Mouse (Mus musculus) kidney, postnatal 4 days (tissue): ENCODE results near the gene Mcm2.

Source experiments
- DNase-seq, 2 experiments: peaks; one replicate each; pipeline ENCODE4 v3.0.0; 2021; ENCODE audit warnings: mixed read lengths in 2 of 2

The Mcm2 gene

DNA sequence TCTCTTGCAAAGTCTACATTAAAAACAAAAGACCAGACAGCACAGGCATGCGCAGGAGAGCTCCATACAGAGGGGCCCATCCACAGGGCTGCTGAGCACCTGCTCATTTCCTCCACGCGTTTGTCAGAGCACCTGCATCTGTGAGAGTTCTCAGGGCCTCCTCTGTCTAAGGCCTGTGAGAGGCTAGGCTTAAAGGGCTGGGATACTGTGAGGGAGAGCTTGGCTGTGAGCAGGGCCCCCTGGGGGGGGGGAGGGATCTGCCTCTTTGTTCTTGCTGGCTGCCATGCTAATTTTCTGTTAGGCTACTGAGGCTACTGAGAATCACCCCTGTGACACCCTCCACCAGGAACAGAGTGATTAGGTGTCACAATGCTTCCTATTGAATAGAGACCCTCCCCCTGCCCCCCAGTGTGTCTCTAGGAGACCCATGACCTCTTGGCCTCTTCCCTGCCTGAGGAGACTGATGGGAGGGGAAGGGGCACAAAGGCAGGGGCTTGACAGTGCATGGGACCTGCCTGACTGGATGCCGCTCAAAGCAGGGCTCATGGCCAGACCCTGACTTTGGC, 27.1 kb upstream of the Mcm2 start:
- peak in 1 of 2 experiments; percentile 26 for DNase-seq

DNA sequence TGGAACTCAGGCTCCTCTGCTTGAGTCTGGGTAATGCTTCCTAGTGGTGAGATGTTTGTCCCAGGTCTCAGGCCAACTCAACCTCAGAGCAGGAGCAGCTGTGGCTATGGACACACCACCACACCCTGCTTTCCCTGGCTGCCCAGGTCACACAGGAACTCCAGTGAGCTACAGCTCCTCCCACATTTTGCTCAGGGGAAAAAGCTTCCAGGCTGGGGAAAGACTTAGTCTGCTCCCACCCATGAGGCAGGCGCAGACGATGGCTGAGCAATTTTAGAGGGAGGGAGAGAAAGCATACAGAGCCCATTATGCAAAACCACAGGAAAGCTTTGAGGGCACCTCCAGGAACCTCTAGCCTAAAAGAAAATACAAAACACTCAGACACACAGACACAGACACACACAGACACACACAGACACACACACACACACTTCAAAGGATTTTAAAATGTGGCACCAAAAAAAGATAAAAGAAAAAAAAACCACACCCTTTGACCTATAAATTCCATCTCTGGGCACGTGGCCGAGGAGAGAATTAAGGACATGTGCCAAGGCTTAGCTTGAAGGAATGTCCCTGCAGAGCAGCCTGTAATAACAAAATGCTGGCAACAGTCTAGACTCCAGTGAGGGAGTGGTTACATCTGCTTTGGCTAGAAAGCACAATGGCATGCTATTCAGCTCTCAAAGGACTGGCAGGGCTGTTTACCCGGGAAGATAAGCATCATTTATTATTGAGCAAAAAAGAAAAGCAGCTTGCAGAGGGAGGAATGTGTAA, 26.1 kb upstream of the Mcm2 start:
- peak; percentile 66 to 79 for DNase-seq

DNA sequence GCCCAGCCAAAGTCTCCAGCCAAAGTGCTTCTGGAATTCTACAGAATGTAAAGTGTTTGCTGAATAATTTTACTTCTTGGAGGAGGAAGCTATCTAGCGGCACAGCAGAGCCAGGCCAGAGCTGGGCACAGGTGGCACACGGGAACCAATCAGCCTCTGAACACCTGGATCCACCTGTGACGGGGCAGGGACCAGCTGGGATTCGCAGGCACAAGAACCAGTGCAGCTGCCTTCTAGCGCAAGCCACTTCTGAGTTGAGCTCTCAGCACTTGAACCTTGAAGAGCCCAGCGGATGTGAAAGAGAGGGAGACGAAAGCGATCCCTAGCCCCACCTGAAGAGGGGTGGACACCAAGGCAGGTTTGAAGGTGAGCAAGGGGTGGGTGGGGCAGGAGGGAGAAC, 20.2 kb upstream of the Mcm2 start:
- DNase-seq: no peak

DNA sequence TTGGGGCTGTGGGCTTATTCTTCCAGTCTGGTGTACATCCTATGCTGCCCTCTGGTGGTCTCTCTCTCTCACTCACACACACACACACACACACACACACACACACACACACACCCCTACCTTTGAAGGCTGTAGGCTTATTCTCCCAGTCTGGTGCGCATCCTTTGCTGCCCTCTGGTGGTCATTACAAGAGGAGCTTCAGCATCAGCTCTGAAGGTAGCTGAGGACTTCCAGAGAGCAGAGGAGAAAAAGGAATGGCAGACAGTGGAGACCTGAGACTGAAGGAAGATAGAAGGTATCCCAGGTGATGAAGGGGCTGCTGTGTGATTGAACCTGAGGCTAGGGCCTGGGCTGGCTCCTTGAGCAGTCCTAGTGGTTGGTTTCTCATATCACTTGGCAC, 17.6 kb upstream of the Mcm2 start:
- DNase-seq: peak; percentile 60 to 71

DNA sequence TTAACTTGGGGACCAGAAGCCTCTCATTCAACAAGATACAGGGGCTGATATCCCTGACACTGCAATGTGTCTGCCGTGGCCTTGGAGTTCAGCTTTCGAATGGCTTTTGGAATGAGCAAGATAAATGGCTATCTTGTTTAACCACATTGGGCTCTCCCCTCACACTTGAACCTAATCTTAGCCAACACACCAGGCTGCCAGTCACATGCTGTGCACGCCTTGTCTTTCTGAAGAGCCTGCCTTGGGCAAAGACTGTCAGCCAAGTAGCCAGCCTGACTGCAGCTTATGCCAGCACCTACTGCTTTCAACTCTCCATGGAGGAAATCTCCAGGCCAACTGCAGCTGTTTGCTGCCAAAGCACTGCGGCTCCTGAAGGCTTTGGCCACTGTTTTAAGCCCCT, 16.9 kb upstream of the Mcm2 start:
- DNase-seq: no peak

DNA sequence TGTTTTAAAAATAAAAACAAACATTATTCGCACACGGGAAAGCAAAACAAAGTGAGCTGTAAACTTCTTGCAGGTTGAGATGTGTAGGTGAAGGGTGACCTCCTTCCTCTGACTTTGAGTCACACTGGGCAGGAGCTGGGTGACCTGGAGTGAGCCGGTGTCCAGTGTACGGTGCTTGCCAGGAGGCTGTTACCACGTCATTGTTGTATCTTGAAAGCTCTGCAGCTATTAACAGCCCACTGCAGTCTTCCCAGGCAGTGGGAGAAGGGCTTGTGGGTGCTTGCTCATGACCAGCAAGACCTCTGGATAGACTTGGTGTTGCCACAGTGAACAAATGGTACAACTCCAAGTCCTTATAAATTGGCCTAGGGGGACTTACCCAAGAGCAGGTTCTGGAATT, 16.2 kb upstream of the Mcm2 start:
- no peak for DNase-seq

DNA sequence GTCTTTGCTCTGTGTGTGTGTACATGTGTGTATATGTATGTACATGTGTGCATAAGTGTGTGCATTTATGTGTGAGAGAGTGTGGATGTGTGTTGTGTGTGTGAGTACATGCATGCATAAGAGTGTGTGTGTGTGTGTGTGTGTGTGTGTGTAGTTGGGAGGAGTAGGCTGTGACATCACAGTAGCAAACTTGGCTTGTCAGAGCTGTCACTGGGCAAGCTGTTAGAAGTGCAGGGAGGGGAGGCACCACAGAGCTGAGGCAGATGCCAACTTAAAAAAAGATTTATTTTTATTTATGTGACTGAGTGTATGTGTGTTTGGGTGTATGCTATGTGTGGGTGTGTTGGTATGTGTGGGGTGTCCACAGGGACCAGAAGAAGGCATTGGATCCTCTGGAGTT, 14.9 kb upstream of the Mcm2 start:
- DNase-seq: no peak

DNA sequence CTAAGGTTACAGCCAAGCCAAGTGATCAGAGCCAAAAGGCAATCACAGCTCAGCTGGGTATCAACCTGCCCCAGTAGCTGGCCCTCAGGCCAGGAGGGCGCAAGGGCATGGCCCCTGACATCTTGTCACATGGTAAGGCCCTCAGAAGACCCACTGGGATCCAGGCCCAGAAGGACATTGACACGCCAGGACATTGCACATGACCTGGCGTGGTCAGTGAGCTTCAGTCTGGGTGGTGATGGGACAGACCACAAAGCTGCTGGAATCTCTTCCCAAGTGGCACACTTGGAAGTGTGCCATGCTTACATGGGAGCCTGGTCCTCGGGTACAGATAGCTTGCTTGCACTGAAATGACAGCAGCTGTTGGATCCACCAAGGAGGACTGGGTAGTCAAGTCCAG, 14.4 kb upstream of the Mcm2 start:
- DNase-seq: no peak

DNA sequence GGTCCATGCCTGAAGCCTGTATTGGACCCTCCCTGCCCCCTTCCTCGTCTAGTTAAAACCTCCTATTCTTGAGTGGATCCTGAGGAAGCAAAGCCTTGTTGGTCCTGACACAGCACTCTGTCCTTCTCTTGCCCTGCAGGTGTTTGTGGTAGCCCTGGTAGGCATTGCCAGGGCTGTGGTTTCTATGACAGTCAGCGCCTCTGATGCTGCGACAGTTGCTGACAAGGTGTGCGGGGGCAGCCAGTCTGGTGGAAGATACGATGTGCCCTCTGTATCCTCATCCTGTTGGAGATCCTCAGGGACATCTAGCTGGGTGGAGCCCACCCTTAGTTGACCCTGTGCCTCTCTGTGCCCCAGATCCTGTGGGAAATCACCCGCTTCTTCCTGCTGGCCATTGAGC, 10.6 kb upstream of the Mcm2 start:
- no peak for DNase-seq

DNA sequence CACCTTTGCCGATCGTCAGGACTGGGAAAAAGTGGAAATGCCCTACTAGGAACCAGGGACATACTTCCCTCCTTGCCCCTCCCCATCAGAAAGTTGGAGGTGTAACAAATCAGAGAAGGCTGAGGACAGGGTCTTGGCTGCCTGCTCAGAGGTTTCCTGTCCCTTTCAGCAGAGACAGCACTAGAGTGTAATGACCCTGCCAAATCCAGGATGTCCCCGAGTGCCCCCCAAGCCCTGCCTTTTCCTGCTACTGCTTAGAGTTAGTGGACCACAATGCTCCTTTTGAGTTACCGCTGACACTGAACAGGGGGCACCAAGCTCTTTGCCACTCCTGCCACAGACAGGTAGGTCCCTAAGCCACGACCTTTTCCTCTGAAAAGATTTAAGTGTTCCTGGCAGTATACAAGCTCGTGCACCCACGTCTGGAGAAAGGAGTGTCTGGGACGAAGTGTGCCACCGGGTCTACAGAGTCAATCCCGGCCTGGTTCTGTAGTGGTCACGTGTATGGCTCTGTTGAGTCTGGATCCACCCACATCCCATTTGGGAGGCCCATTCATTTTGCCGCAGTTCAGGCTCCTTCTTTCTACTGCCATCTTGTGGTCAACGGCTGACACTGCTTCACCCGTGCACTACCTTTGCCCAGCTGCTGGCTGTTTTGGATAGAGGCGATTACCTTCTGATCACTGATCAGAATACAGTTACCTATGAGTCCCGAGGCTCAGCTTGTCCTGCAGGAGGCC, 8.0 kb upstream of the Mcm2 start:
- DNase-seq: peak; percentile 73 to 80

DNA sequence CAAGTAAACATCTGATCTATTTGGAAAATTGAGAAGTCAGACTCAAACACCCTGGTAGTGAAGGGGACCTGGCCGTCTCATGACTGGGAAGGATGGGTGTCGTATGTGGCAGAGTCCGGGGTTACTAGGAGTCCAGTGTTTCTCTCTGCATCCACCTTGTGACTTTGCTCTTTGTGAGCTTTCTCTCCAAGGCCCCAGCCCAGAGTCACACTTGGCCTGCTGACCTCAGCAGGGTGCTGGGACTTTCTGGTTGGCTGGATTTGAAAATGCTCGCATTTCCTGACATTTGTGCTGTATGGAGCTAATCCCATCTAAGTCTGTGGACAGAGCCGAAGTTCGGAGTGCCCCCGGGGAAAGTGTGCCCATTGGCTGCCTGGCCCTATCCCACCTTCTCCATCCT, 6.5 kb upstream of the Mcm2 start:
- DNase-seq: no peak

DNA sequence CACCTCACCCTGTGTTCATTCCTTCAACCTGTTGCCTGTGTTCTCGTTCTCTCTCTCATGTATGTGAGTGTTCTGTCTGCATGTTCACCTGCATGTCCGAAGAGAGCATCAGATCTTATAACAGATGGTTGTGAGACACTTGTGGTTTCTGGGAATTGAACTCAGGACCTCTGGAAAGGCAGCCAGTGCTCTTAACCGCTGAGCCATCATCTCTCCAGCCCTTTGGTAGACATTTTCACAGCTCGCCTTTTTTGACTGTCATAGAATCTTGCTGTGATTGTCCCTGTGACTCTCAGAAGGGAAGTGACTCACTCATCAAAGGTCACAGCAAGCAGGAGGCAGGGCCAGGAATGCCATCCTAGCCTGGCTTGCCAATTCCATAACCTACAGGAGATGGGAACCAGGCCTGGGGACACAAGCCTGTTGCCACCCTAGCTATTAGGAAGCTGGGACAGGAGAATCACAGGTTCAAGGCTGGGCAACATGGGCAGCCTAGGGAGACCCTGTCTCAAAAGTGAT, 5.9 kb upstream of the Mcm2 start:
- no peak for DNase-seq

DNA sequence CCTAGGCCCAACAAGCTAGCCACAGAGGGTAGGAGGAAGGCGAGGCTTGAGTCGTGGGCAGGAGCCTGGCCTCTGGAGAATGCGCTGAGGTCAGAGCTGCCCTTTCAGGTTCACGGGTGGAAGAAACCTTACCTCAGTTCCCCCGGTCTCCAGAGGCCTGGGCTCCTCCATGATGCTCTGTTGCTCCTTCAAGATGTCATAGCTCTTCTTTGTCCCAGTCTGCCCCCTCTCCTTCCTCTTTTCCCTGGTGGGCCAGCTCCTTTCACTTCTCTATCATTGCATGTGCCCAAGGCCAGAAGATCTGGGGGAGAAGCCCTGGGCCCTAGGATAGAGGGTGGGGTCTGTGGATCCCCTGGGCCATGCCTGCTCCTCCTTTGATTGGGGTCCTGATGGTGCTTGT, 5.1 kb upstream of the Mcm2 start:
- no peak for DNase-seq

DNA sequence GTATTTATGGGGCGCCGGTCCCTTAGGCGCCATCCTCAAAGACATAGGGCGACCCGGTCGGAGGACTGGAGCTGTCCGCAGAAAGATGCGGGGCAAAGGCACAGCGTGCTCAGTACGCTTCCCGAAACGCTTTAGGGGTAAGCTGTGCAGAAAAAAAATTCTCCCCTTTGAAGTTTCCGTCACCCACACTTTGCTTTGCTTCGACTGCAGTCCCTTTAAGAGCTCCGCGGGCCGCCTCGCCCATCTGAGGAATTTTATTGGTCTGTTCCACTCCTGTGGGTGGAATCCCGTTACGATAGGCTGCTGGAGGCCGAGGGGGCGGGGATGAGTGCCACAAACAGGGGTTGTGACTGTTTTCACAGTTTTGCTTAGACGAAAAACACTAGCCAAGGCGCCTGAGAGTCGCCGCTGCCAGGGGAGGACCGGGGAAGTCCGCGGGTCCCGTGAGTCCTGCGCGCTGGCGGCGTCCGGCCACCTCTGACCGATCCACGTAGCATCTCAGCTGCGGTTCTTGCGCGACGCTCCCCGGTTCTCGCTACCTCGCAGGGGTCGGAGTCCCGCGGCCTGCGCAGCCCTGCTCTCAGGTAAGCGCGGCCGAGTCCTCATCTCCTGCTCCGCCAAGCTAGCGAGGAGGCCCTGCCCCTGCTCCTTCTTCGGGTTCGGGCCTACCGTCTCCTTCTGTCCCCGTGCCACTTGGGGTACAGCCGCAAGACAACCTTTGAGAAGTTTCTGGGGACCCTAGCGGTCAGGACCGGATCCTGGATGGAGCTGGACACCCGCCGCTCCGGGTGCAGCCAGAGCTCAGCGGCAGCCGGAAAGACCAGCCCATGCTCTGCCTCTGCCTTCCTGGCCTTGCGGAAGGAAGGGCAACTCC, 3.6 kb upstream of the Mcm2 start, which contains the start of gene Tpra1:
Gene Tpra1, plus strand, starts transcription at position 305 of the 874 bp plus-strand sequence.
- peak; percentile 95 to 98 for DNase-seq

DNA sequence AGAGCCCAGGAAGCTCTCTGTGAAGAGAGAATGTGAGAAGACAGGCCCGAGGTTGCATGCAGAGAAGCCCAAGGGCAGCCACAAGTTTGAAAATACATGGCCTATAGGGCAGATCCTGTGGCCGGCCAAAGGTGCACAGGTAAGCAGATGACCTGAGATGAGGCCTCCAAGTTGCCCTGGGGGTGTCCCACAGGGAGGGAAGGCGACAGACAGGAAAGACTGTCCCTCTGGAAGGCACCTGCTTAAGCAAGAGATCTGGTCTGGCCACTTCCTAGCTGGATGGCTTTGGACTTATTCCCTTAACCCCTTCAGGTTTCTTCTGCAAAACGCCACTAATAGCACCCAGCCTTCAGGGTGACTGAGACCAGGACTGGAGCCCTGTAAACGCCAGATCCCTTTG, 2.9 kb upstream of the Mcm2 start:
- no peak for DNase-seq

DNA sequence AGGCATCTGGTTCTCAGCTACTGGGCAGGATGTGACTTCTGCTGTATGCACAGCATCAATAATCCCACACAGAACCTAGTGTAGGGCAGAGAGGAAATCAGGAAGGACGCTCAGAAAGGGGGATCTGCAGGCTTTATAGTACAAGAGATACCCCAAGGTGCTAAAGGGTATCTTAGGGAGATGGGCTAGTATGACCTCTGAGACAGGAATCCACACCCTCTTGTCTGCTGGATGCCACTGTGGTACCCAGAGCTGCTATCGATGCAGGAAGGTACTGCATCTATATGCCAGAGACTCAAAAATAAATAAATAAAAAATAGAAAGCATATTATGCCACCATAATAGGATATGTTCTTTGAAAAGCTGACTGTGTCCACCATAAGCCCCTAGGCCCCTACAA, 1.0 kb upstream of the Mcm2 start:
- no peak for DNase-seq

DNA sequence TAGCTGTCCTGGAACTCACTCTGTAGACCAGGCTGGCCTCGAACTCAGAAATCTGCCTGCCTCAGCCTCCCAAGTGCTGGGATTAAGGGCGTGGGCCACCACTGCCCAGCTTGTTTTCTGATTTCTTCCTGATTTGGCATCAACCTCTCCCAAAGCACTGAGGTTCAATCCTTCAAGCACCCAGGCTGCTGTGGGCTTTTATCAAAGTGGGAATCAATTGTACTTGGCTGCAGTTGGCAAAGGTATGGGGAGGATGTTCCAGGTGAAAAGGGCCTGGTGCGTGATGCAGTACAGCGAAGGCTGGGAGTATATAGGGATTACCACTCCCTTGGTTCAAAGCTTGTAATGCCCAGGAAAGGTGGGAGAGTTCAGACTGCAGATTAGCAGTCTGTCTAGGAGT, 506 bp upstream of the Mcm2 start:
- DNase-seq: no peak

DNA sequence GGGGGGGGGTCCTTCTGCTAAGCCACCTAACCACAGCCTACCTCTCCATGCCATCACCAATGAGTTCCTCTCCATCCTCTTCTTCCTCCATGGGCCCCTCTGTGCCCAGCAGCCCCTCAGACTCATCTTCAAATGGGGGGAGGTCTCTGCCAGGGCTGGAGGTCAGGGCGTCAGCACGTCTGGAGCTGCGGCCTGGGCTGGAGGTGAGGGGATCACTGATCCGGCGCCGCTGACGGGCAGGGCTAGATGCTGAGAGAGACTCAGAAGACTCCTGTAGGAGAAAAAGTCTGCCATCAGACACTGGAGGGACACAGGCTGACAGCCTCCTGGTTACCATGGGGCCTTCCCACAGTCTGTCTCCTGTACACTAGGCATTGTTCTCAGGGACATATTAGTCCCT, 1.3 kb downstream of the Mcm2 start:
- DNase-seq: no peak

DNA sequence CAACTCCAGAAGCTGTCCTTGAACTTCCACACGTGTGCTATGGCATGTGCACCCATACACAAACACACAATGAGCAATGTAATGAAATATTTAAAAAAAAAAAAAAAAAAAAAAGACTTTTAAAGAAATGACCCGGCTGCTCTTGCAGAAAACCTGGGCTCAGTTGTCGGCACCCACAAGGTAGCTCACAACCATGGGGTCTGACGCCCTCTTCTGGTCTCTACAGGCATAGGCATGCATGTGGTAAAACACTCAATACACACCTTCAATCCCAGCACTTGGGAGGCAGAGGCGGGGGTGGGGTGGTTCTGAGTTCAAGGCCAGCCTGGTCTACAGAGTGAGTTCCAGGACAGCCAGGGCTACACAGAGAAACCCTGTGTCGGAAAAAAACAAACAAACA, 2.6 kb downstream of the Mcm2 start:
- DNase-seq: no peak

DNA sequence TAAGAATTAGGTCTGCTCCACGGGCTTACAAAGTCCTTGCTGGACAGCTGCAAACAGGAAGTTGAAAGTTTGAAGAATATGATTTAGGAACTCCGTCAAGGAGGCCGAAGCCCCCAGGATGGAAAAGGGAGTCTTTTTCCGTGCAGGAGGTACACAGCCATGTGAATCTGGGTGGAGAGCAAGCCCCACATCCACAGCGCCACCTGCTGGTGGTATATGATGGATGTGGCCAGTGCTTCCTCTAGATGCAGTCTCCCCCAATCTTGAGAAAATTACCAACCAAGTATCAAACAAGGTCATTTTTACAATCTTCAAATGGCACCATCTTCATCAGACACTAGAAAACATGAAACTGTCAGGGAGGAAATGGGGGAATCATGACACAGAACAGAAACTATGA, 5.0 kb downstream of the Mcm2 start:
- DNase-seq: peak; percentile 83 to 86

DNA sequence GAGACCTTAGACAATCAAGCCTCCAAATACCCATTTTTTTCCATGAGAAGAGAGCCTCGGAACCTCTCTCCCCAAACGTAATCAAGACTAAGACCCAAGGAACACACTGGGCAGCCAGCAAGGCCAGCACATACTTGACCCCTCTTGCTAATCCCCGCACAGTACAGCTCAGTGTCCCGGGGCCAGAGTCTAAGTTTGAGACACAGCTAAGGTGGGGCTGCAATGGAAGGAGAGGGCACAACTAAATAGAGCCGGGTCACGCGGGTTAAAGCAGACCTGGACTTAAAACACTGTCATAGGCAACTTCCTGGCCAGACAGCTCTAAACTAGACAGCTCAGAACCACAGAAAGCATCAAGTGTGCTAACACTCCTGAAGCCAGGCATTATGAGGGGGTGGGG, 7.7 kb downstream of the Mcm2 start:
- DNase-seq: no peak

DNA sequence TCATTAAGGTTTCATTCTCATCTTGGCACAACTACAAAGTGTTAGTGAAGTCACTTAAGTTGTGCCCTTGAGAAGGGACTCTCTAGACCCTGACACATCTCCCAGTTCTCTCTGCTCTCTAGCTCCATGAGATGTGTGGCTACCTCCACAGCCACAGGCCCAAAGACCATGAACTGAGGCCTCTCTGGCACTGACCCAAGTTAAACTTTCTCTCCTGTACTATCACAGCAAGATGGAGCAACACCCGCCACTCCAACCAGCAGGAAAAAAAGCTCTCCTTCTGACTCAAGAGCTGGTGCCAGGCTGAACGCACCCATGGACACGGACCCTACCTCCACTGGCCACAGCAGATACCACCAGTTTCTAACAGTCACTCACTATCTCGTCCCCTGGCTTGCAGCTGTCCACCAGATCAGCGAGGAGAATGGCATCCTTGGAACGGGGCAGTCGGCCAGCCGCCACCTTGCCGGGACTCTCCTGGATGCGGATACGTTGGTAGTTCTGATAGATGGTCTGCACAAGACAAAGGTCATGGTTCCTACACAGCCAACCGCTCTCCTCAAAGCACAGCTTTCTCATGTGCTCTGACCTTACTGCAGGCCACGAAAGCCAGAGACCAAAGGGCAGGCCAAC, 9.1 kb downstream of the Mcm2 start:
- DNase-seq: no peak
